Mouse (Mus musculus): Measurements from ENCODE around the gene Hist1h2bf.
"Not testable (repeated sequence)": the region's sequence is repeated elsewhere in the genome, so short reads cannot be mapped to it uniquely, and the experiment has no call there.

The Hist1h2bf gene

GRCm38 (mm10) chr13:23571504-23572217, 2.3 kb downstream of the Hist1h2bf start:
- DNase-seq (ENCODE audit: low spot score): peak; percentile 68

GRCm38 (mm10) chr13:23571022-23571503, 2.9 kb downstream of the Hist1h2bf start, which contains the start of the genes Hist1h2ae and Hist1h2bg:
TSS of gene Hist1h2ae (minus strand) at chr13:23571220.
TSS of gene Hist1h2bg (plus strand) at chr13:23571396.
- DNase-seq (ENCODE audit: low spot score): peak; percentile 94

GRCm38 (mm10) chr13:23570261-23571021, 3.6 kb downstream of the Hist1h2bf start:
- DNase-seq (ENCODE audit: low spot score): not testable (repeated sequence)

DNA sequence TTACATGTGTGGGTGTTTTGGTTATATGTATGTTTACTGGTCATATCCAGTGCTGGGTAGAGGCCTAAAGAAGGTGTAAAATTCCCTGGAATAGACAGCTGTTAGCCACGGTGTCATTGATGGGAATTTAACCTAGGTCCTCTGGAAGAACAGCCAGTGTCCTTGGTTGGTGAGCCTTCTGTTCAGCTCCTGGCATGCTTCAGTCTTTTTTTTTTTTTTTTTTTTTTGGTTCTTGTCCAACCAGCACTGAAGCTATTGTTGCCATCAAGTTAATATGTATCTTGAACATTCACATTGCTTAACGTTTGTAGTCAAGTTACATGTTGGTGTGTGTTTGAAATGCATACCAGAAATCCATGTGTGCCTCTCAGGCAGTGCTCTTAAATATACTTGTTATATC, 9.5 kb downstream of the Hist1h2bf start:
- no peak for DNase-seq (ENCODE audit: low spot score)

DNA sequence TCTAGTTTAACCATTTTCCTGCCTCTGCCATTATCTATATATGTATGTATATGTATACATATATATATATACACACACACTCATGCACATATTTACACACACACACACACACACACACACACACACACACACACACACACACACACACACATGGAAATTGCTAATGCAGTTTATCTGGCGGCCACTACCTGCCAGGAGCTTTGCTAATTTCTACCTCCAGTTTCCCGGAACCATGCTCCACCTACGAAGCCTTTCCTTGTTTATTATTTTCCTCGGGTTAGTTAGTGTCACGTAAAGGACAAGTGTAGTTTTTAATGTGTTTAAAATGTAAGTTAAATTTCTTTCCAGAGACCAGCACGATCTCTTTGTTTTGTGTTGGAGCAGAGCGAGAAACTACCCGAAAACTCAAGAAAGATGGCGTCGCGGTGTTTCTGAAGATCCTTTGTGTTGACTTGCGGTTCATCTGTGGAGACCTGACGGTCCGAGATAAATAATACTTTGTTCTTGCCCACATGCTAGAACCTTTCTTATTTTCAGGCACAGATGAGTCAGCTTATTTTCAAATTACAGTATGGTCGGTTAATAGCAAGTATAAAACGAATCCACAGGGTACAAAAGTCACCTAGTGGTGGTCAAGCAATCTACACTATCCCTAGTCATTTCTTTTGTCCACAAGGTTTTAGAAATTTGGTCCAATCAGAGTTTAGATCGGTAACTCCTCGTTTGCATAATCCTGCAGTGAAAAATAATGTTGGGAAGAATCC, 11.1 kb downstream of the Hist1h2bf start:
- peak; percentile 78 for DNase-seq (ENCODE audit: low spot score)

GRCm38 (mm10) chr13:23561883-23562659, 11.9 kb downstream of the Hist1h2bf start, which contains the start of gene Hist1h3e:
TSS of gene Hist1h3e (minus strand) at chr13:23562369.
- peak; percentile 98 for DNase-seq (ENCODE audit: low spot score)

DNA sequence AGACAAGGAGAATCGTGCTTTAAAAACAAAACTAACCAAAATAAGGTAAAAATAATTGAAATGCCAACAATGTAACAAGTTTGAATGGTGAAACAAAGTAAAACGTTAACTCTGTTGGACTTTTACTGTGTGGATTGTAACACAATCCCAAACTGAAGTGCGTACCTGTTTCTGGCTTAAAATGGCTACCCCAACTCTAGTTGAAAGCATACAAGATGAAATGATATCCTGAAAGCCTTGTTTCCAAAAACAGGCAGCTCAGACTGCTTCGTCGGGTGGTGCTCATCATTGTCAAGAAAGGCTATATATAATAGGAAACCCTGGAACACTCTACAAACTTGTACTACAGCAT, 12.5 kb downstream of the Hist1h2bf start:
- DNase-seq (ENCODE audit: low spot score): not testable (repeated sequence)

DNA sequence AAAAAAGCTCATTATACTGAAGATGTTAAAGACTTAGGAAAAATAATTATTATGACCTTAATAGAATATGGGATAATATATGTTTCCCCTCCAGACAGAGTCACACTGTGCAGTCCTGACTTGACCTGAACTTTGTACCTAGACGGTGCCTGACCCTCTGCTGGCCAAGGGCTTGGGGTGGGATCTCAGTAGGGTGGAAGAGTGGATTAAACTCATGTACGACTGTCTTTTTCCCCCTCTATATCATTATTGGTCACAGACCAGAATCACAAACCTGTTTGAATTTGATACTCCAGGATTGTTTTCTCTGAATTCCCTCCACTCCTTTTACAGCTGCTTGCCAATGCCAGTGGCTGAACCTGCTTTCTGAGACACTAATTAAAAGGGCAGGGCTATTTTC, 13.3 kb downstream of the Hist1h2bf start:
- DNase-seq (ENCODE audit: low spot score): not testable (repeated sequence)

- peak; percentile 24 for DNase-seq (ENCODE audit: low spot score)
Measured at GRCm38 (mm10) chr13:23556906-23557305, 17.1 kb downstream of the Hist1h2bf start.

DNA sequence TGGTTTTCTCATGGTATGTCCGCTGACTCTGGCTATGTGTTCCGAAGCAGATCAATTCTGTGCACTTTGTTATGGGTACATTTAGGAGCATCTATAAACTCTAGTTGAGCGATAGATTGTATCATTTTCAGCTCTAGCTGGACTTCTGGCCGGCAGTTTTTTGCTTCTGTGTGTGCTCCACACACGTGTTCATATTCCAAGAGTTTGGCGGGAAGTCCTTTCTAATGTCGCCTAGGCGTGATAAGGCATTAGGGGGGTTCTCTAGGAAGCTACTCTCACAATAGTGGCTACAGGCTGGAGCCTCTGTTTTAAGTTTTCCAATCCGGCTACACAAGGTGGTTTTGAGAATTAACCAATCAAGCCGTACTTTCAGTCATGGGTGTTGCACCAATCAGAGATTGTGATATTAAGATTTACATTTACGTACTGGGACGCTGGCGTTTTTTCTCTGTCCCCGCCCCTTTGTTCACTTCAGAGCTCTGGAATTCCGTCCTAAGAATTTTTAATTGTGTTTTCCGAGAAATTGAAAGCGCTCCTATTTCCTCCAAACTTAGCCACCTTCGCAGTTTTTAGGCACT, 18.1 kb downstream of the Hist1h2bf start:
- DNase-seq (ENCODE audit: low spot score): peak; percentile 93

DNA sequence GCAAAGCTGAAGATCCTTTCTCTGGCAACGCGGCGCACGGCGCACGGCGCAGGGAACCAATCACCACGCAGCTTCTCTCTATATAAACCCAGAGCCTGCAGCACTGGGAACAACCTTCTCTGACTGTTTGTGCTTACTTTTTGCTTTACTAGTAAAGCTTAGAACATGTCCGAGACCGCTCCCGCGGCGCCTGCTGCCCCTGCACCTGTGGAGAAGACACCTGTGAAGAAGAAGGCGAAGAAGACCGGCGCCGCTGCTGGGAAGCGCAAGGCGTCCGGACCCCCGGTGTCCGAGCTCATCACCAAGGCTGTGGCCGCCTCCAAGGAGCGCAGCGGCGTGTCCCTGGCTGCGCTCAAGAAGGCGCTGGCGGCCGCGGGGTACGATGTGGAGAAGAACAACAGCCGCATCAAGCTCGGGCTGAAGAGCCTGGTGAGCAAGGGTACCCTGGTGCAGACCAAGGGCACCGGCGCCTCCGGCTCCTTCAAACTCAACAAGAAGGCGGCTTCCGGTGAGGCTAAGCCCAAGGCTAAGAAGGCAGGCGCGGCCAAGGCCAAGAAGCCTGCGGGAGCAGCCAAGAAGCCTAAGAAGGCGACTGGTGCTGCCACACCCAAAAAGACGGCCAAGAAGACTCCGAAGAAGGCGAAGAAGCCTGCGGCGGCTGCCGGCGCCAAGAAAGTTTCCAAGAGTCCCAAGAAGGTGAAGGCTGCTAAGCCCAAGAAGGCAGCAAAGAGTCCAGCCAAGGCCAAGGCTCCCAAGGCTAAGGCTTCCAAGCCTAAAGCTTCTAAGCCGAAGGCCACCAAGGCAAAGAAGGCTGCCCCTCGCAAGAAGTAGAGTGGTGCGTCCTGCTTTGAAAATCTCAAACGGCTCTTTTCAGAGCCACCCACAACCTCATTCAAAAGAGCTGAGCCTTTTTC, 18.8 kb downstream of the Hist1h2bf start:
- peak; percentile 92 for DNase-seq (ENCODE audit: low spot score)

- no peak for DNase-seq (ENCODE audit: low spot score)
Measured at GRCm38 (mm10) chr13:23554393-23554792, 19.6 kb downstream of the Hist1h2bf start.

GRCm38 (mm10) chr13:23552962-23553361, 21.0 kb downstream of the Hist1h2bf start, which contains the start of gene Hist1h1d:
TSS of gene Hist1h1d (plus strand) at chr13:23553262.
- DNase-seq (ENCODE audit: low spot score): no peak

DNA sequence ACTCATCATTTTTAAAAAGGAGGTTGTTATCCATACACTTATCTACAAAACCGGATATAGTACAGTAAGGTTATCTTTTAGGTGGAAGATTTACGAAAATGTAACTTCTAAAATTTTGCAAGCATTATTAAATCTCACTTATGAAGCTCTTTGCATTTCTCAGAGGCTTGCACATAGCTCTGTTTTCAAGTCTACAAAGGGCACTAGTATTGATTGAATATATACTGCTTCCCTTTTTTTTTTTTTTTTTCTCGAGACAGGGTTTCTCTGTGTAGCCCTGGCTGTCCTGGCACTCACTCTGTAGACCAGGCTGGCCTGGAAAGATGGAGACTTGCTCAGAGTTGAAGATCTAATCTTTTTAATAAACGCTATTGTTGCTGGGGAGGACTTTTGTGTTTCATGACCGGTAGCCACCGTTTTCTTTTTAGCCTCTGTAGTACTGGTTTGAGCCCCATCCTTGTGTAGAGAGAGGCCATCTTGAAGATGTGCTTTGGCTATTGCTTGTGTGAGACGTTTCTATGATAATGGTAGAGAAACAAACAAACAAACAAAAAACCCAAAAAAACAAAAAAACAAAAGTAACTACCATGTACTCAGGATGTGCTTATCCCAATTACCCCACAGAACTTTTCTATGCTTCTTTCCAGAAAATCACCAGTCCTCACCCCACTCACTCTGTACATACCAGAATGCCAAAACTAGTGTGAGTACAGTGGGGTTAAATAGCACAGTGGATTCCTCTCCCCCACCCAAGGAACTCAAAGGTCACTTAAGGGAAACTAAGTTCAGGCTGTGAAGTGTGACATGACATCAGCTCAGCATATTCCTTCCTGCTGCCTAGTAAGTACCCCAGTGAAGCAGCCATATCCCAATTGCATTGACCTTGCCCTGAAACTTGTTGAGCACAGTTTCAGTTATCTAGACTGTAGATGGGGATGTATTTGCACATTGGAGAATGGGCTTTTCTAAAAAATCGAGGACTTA, 21.8 kb downstream of the Hist1h2bf start:
- DNase-seq (ENCODE audit: low spot score): peak; percentile 12

DNA sequence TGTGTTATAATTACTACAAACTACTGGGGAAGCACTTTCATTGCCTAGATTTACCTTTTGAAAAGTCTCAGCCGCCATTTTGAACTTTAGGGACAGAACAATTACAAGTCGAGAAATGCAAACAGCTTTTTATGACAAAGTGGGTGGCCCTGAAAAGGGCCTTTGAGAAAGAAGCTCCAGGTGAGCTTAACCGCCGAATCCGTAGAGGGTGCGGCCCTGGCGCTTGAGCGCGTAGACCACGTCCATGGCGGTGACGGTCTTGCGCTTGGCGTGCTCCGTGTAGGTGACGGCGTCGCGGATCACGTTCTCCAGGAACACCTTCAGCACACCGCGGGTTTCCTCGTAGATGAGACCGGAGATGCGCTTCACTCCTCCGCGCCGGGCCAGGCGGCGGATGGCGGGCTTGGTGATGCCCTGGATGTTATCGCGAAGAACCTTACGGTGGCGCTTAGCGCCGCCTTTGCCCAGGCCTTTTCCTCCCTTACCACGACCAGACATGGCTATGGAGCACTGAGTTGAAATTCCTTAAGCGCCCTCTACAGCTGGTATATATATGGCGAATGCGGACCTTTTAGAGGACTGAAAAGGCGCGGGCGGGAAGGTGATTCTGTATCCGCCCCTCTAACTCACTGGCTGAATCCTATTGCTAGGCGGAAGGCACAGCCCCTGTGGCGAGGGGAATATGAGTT, 22.7 kb downstream of the Hist1h2bf start, which contains the start of gene Hist1h4f:
TSS of gene Hist1h4f (minus strand) at position 503 of the 689 bp plus-strand sequence.
- DNase-seq (ENCODE audit: low spot score): peak; percentile 95

- peak; percentile 63 for DNase-seq (ENCODE audit: low spot score)
Measured at GRCm38 (mm10) chr13:23550761-23551145, 23.2 kb downstream of the Hist1h2bf start.

GRCm38 (mm10) chr13:23546694-23547093, 27.3 kb downstream of the Hist1h2bf start:
- DNase-seq (ENCODE audit: low spot score): no peak

GRCm38 (mm10) chr13:23544787-23545120, 29.2 kb downstream of the Hist1h2bf start:
- DNase-seq (ENCODE audit: low spot score): not testable (repeated sequence)
